Mouse (Mus musculus) testis, adult 2 months (tissue): ENCODE results near the gene Dmrtc2.

Experiments used
- CTCF ChIP-seq: fragments of 200-500 bp; IDR thresholded peaks from 2 replicates; pipeline ENCODE4 v1.5.1; 2012; ENCODE audit warnings: low read depth, mild to moderate bottlenecking, inconsistent platforms, low read length, moderate library complexity; ENCODE audit not compliant: control insufficient read depth, insufficient read depth, insufficient replicate concordance
- POLR2A ChIP-seq: fragments of 200-500 bp; IDR thresholded peaks from 2 replicates; pipeline ENCODE4 v1.6.1; 2012; ENCODE audit warnings: low read depth, mild to moderate bottlenecking, inconsistent platforms, low read length, moderate library complexity; ENCODE audit not compliant: control insufficient read depth

DNA sequence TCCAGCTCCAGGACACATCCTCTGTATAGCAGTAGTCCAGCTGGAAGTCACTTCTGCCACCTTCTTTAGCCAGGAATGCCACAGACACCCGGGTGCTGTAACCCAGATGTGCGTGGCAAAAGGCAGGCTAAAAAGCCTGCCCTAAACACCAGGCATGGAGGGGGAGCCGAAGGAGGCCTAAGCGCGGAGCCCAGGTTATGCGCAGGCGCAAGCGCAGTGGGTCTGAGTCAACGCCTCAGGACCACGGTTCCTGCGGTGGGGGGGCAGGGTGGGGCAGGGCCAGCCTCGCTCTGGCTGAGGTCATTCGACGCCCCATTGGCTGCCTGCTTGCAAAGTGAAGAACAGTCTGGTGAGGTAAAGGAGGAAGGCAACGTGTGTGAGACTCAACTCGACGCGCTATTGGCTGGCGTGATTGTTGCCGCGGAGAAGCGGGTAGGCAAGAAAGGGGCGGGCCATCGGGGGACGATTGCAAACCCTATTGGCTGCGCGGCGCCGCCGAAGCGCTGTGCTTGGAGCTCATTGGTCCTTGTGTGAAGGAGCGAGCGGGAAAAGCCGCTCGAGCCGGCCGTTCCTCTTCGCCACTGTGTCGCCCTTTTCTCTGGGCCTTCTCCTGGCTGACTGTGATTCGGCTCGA, at the start of gene Dmrtc2, which contains the start of gene Lypd4:
- TF ChIP-seq CTCF (no peak), POLR2A (peak; percentile 88)
